Mouse (Mus musculus) cerebellum, adult 2 months (tissue): ENCODE results near the gene Ap3b2. TPM values are rescaled to one million over a fixed set of nuclear protein-coding genes. Genes with fewer than 3 reads are reported as not detected.
A peak's percentile ranks its signal among the peaks of the same experiment; 100 is the strongest.
"Not testable (repeated sequence)": the region's sequence is repeated elsewhere in the genome, so short reads cannot be mapped to it uniquely, and the experiment has no call there.

Source experiments
- DNase-seq, 2 experiments: peaks; one replicate each; pipeline ENCODE4 v3.0.0; 2021
- H3K27ac ChIP-seq: fragments of 200-500 bp; 2 replicates; pipeline ENCODE4 v1.5.1; 2012; ENCODE audit warnings: low read length, control low read depth, inconsistent platforms; ENCODE audit not compliant: insufficient read depth
- H3K27me3 ChIP-seq: fragments of 200-500 bp; 2 replicates; pipeline ENCODE4 v1.6.1; 2012; ENCODE audit warnings: inconsistent platforms, mild to moderate bottlenecking, low read length, moderate library complexity; ENCODE audit not compliant: control insufficient read depth, insufficient read depth
- H3K4me1 ChIP-seq: fragments of 200-500 bp; 2 replicates; pipeline ENCODE4 v1.6.1; 2011; ENCODE audit warnings: low read length; ENCODE audit not compliant: control insufficient read depth, insufficient read depth
- H3K4me3 ChIP-seq: fragments of 200-500 bp; replicated peaks from 2 replicates; pipeline ENCODE3; 2011; ENCODE audit warnings: mild to moderate bottlenecking, low read depth, low read length, control low read depth; ENCODE audit not compliant: insufficient read depth
- CTCF ChIP-seq: fragments of 200-500 bp; IDR thresholded peaks from 2 replicates; pipeline ENCODE4 v1.5.1; 2011; ENCODE audit warnings: low read depth, mild to moderate bottlenecking, control low read depth, low read length, moderate library complexity, borderline replicate concordance; ENCODE audit not compliant: insufficient read depth
- POLR2A ChIP-seq: fragments of 200-500 bp; IDR thresholded peaks from 2 replicates; pipeline ENCODE4 v1.6.1; 2011; ENCODE audit warnings: low read length, control low read depth, borderline replicate concordance; ENCODE audit not compliant: insufficient read depth
- WGBS: fragments of 180-500 bp; shearing (Covaris S2); methylation state at CpG from one replicate; pipeline ENCODE4 v1.1.7; 2018; 5-methylcytosine and 5-hydroxymethylcytosine counted together
- polyA plus RNA-seq: library from polyadenylated mRNA; depleted of rRNA; stranded (reverse); fragments of >200 nt; gene quantifications from 2 replicates; pipeline ENCODE4 v1.2.3, GENCODE M21; 2012

Gene Ap3b2
- polyA plus RNA-seq, 1 experiment, result 141 TPM

DNA sequence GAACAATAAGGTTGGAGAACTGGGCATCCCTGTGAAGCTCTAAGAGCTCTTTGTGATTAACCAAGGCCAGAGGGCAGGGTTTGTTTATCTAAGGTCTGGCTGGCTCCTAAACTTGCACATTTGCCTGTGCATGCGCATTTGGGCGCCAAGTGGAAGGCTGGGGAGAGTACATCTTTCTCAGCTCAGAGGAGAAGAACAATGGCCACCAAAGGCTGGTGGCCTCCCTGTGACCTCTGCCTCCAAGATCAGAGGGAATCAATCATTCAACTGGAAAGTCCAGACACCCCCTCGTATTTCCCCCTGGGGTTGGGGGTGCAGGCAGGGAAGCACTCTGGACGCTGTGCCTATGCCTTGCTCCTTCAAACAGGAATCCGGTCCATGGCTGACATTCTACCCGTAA, 3.4 kb upstream of the Ap3b2 start:
- no peaks in the 10 kb centered on the region for H3K27me3 ChIP-seq
- H3K4me1 ChIP-seq, result no peaks in the 10 kb centered on the region
- H3K27ac ChIP-seq, result no peak overlapping the region
- no peak for DNase-seq
- 33% methylated on average over 6 of the region's 6 CpGs for WGBS
- TF ChIP-seq CTCF, result no peak
- TF ChIP-seq POLR2A, result no peak
- H3K4me3 ChIP-seq, result no peak overlapping the region

- H3K27me3 ChIP-seq, result no peaks in the 10 kb centered on the region
- peak in 1 of 2 experiments; percentile 24 for DNase-seq
- peaks cover 12% of the 10 kb centered on the region for H3K4me1 ChIP-seq
- TF ChIP-seq CTCF, result no peak
- no peak for TF ChIP-seq POLR2A
- peak overlapping the region; percentile 90 for H3K27ac ChIP-seq
- H3K4me3 ChIP-seq, result peak overlapping the region; percentile 92
- WGBS, result 18% methylated on average over 9 of the region's 9 CpGs
Measured at GRCm38 (mm10) chr7:81492628-81493027, 1.1 kb downstream of the Ap3b2 start.

GRCm38 (mm10) chr7:81489649-81490048, 4.1 kb downstream of the Ap3b2 start:
- H3K4me1 ChIP-seq, result peaks cover 12% of the 10 kb centered on the region
- WGBS, result 23% methylated on average over 9 of the region's 9 CpGs
- no peak for TF ChIP-seq CTCF
- TF ChIP-seq POLR2A, result no peak
- no peak overlapping the region for H3K27ac ChIP-seq
- no peaks in the 10 kb centered on the region for H3K27me3 ChIP-seq
- no peak overlapping the region for H3K4me3 ChIP-seq
- no peak for DNase-seq

DNA sequence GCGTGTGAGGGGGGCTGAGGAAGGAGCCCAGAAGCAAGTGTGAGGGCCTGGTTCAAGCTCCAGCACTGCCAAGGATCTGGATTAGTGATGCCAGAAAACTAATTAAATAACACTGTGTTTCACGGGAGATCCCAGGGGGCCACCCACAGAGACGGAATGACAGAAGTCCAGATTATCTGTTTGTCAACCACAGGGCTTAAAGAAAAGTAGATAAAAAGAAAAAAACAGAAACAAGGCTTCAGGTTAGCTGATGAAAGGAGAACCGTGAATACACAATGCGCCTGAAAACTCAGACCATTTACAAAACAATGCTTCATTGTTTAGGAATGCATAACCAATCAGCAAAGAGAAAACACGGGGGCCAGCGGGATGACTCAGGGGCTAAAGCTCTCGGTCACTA, 12.9 kb downstream of the Ap3b2 start:
- peak in 1 of 2 experiments; percentile 51 for DNase-seq
- WGBS, result 25% methylated on average over 8 of the region's 8 CpGs
- H3K4me1 ChIP-seq, result no peaks in the 10 kb centered on the region; the same call in 1 of the 2 replicates
- TF ChIP-seq CTCF (no peak), POLR2A (no peak)
- H3K27me3 ChIP-seq, result no peaks in the 10 kb centered on the region
- H3K4me3 ChIP-seq, result no peak overlapping the region
- H3K27ac ChIP-seq, result no peak overlapping the region

GRCm38 (mm10) chr7:81479531-81480090, 14.1 kb downstream of the Ap3b2 start:
- Histone ChIP-seq H3K27me3 (no peaks in the 10 kb centered on the region), H3K4me1 (no peaks in the 10 kb centered on the region; the same call in 1 of the 2 replicates), H3K27ac (no peak overlapping the region), H3K4me3 (no peak overlapping the region)
- 91% methylated on average over 3 of the region's 3 CpGs for WGBS
- no peak for TF ChIP-seq CTCF
- TF ChIP-seq POLR2A, result no peak
- no peak for DNase-seq

DNA sequence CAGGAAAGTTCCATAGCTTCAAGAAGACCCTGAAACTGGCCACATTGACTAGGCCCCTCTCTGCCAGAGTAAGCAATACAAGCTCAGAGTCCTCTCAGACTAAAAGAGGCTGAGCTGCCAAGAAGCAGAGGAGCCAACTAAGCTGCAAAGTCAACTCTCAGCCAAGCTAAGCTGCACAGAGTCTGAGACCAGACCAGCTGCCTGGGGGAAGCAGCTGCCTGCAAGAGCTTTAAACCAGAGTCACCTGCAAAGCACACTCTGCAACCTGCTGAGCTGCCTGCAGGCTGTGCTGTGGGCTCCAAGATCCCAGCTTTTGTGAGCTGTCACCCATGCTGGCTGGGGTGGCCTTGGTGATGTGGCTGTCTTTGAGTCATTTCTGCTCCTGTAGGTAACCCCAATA, 15.5 kb downstream of the Ap3b2 start:
- not testable (repeated sequence) for H3K4me1 ChIP-seq, H3K27me3 ChIP-seq, H3K4me3 ChIP-seq, DNase-seq, H3K27ac ChIP-seq

GRCm38 (mm10) chr7:81476833-81477232, 16.9 kb downstream of the Ap3b2 start:
- no peak for DNase-seq
- H3K27ac ChIP-seq, result no peak overlapping the region
- H3K4me1 ChIP-seq, result no peaks in the 10 kb centered on the region
- H3K4me3 ChIP-seq, result no peak overlapping the region
- TF ChIP-seq CTCF (no peak), POLR2A (no peak)
- no peaks in the 10 kb centered on the region for H3K27me3 ChIP-seq
- WGBS, result 60% methylated on average over 24 of the region's 24 CpGs

DNA sequence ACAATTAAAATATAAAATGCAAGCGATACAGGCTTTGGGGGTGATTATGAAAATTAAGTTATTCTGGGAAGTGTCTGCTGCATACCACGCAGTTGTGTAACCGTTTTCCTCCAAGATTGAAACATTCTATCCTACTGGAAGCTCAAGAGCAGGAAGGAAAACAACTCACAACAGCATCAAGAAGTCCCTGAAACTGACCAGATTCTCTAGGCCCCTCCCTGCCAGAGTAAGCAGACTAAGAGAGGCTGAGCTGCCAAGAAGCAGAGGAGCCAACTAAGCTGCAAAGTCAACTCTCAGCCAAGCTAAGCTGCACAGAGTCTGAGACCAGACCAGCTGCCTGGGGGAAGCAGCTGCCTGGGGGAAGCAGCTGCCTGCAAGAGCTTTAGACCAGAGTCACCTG, 18.5 kb downstream of the Ap3b2 start:
- TF ChIP-seq CTCF (no peak), POLR2A (no peak)
- no peak overlapping the region for H3K27ac ChIP-seq
- 84% methylated on average over 3 of the region's 3 CpGs for WGBS

More for the DNA sequence above, 18.5 kb downstream of the Ap3b2 start:
- H3K4me1 ChIP-seq, result no peaks in the 10 kb centered on the region
- no peaks in the 10 kb centered on the region for H3K27me3 ChIP-seq
- H3K4me3 ChIP-seq, result no peak overlapping the region
- no peak for DNase-seq
